Mouse (Mus musculus): ENCODE results near the gene Sox2.

Gene Sox2

GRCm38 (mm10) chr3:34643536-34644115 is 6.6 kb upstream of the Sox2 start:
- DNase-seq, result peak; percentile 26

GRCm38 (mm10) chr3:34646169-34646568 is 4.0 kb upstream of the Sox2 start:
- DNase-seq, result peak; percentile 79

- peak; percentile 88 for DNase-seq
These were observed 2.5 kb upstream of the Sox2 start for GRCm38 (mm10) chr3:34647688-34648087.

GRCm38 (mm10) chr3:34648105-34648832 is 1.9 kb upstream of the Sox2 start:
- peak; percentile 75 for DNase-seq

- peak; percentile 69 for DNase-seq
These were observed 1.1 kb upstream of the Sox2 start for GRCm38 (mm10) chr3:34648833-34649719.

- DNase-seq, result peak; percentile 78
These were observed 586 bp downstream of the Sox2 start for GRCm38 (mm10) chr3:34650621-34651361.

- peak; percentile 23 for DNase-seq
These were observed 1.4 kb downstream of the Sox2 start for GRCm38 (mm10) chr3:34651486-34652170.

- DNase-seq, result peak; percentile 75
These were observed 2.4 kb downstream of the Sox2 start for GRCm38 (mm10) chr3:34652616-34653015.

- DNase-seq, result peak; percentile 73
These were observed 3.2 kb downstream of the Sox2 start for GRCm38 (mm10) chr3:34653235-34653976.

GRCm38 (mm10) chr3:34653977-34654500 is 3.8 kb downstream of the Sox2 start:
- peak; percentile 91 for DNase-seq

GRCm38 (mm10) chr3:34654781-34655180 is 4.6 kb downstream of the Sox2 start:
- DNase-seq, result no peak

GRCm38 (mm10) chr3:34655311-34656075 is 5.3 kb downstream of the Sox2 start:
- no peak for DNase-seq

- DNase-seq, result no peak
These were observed 5.9 kb downstream of the Sox2 start for GRCm38 (mm10) chr3:34656153-34656552.

- DNase-seq, result no peak
These were observed 6.9 kb downstream of the Sox2 start for GRCm38 (mm10) chr3:34656813-34657700.

- no peak for DNase-seq
These were observed 7.5 kb downstream of the Sox2 start for GRCm38 (mm10) chr3:34657701-34658090.

GRCm38 (mm10) chr3:34658241-34658965 is 8.2 kb downstream of the Sox2 start:
- no peak for DNase-seq

- DNase-seq, result no peak
These were observed 8.8 kb downstream of the Sox2 start for GRCm38 (mm10) chr3:34658966-34659535.

GRCm38 (mm10) chr3:34659861-34660260 is 9.7 kb downstream of the Sox2 start:
- peak; percentile 65 for DNase-seq
